Mouse (Mus musculus): Measurements from ENCODE around the gene Asic4.
A peak's percentile ranks its signal among the peaks of the same experiment; 100 is the strongest.

The Asic4 gene

DNA sequence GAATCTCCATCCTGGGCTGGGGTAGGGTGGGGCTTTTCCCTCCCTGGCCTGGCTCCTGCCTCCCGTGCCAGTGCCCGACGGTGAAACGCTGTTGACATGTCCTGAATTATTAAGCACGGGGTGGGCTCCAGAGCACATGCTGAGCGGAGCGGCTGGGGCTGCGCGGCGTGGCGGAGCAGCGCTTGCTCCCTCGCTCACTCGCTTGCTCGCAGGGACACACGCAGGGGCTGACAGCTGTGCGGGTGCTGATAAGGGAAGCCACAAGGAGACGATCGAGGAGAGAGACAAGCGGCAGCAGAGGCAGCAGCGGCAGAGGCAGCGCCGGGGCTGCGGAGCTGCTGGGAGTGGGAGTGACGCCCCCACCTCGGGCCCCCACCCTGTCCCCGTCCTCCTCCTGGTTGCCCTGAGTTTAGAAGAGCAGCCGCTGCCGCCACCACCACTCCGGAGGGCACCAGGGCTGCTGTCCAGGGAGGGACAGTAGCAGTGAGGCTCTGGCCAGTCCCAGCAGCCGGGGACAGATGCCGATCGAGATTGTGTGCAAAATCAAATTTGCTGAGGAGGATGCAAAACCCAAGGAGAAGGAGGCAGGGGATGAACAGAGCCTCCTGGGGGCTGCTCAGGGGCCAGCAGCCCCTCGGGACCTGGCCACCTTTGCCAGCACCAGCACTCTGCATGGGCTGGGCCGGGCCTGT is at the start of gene Asic4:
Gene Asic4, plus strand, starts transcription at position 123 of the 692 bp plus-strand sequence.
- no peak for DNase-seq (ENCODE audit: low read depth)

GRCm38 (mm10) chr1:75400493-75401115 is 49.6 kb upstream of the Asic4 start:
- DNase-seq (ENCODE audit: low read depth) = no peak

DNA sequence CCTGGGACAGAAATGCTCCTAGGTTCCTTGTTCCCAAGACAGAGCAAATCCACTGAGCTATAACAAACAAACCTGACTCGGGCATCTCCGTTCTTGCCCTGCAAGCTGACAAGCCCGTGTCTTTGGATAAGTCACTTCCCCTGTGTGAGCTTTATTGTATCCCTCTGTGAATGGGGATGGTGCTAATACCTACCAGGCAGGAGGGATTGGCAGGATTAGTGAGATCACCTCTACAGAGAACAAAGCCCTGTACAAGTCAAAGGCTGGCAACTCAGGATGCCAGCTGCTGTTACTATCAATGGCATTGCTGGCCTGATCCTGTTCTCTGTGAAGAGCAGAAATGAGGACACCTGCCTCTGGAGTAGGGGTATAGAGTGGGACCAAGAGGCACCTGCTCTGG is 44.7 kb upstream of the Asic4 start:
- DNase-seq (ENCODE audit: low read depth) = no peak

DNA sequence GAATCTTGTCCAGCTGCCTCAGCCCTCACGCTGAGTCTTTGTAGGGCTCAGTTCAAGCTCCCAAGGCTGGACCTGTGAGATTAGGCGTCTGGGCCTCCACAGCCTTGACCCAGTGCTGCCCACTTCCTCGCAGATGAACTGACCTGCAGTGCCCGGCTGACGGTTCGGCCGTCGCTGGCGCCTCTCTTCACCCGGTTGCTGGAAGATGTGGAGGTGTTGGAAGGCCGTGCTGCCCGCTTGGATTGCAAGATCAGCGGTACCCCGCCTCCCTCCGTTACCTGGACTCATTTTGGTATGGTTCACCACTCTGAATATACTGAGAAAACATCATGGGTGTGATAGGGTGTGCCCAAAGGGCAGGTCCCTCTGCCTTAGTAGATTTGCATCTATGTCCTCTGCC is 44.1 kb upstream of the Asic4 start:
- DNase-seq (ENCODE audit: low read depth) = no peak

- no peak for DNase-seq (ENCODE audit: low read depth)
Observed at GRCm38 (mm10) chr1:75407056-75407455, 43.2 kb upstream of the Asic4 start.

GRCm38 (mm10) chr1:75408210-75408609 is 42.0 kb upstream of the Asic4 start:
- no peak for DNase-seq (ENCODE audit: low read depth)

DNA sequence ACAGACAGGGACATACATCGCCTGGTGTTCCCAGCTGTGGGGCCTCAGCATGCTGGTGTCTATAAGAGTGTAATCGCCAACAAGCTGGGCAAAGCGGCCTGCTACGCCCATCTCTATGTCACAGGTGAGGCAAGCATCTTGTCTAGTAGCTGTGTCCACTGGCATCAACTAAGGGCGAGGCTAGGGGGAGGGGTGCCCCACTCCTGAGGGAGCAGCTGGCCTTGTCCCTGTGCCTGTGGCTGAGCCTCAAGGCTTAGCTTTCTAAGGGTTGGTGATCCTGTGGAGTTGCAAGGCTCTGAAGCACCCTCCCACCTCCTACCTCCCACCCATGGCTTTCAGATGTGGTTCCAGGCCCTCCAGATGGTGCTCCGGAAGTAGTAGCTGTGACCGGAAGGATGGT is 40.3 kb upstream of the Asic4 start:
- DNase-seq (ENCODE audit: low read depth) = no peak

- DNase-seq (ENCODE audit: low read depth) = no peak
Observed at GRCm38 (mm10) chr1:75412196-75412595, 38.0 kb upstream of the Asic4 start.

- peak; percentile 36 for DNase-seq (ENCODE audit: low read depth)
Observed at GRCm38 (mm10) chr1:75413749-75414148, 36.5 kb upstream of the Asic4 start.

DNA sequence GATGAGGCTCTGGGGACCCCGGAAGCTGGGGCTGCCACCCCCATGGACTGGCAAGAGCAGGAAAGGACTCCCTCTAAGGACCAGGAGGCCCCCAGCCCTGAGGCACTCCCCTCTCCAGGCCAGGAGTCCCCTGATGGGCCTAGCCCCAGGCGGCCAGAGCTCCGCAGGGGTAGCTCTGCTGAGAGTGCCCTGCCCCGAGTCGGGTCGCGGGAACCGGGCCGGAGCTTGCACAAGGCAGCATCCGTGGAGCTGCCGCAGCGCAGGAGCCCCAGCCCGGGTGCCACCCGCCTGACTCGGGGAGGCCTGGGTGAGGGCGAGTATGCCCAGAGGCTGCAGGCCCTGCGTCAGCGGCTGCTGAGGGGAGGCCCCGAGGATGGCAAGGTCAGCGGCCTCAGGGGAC is 28.4 kb upstream of the Asic4 start:
- no peak for DNase-seq (ENCODE audit: low read depth)

- no peak for DNase-seq (ENCODE audit: low read depth)
Observed at GRCm38 (mm10) chr1:75422216-75422822, 27.9 kb upstream of the Asic4 start.

DNA sequence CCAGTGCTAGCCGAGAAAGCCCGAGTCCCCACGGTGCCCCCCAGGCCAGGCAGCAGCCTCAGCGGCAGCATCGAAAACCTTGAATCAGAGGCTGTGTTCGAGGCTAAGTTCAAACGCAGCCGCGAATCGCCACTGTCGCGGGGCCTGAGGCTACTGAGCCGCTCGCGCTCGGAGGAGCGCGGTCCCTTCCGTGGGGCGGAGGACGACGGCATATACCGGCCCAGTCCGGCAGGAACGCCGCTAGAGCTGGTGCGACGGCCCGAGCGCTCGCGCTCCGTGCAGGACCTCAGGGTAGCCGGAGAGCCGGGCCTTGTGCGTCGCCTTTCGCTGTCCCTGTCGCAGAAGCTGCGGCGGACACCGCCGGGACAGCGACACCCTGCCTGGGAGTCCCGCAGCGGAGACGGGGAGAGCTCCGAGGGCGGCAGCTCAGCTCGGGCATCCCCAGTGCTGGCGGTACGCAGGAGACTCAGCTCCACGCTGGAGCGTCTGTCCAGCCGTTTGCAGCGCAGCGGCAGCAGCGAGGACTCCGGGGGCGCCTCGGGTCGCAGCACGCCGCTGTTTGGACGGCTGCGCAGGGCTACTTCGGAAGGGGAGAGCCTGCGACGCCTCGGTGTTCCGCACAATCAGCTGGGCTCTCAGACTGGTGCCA is 27.3 kb upstream of the Asic4 start:
- no peak for DNase-seq (ENCODE audit: low read depth)

GRCm38 (mm10) chr1:75423780-75424390 is 26.4 kb upstream of the Asic4 start:
- DNase-seq (ENCODE audit: low read depth) = no peak

GRCm38 (mm10) chr1:75425796-75426471 is 24.3 kb upstream of the Asic4 start:
- peak; percentile 50 for DNase-seq (ENCODE audit: low read depth)

DNA sequence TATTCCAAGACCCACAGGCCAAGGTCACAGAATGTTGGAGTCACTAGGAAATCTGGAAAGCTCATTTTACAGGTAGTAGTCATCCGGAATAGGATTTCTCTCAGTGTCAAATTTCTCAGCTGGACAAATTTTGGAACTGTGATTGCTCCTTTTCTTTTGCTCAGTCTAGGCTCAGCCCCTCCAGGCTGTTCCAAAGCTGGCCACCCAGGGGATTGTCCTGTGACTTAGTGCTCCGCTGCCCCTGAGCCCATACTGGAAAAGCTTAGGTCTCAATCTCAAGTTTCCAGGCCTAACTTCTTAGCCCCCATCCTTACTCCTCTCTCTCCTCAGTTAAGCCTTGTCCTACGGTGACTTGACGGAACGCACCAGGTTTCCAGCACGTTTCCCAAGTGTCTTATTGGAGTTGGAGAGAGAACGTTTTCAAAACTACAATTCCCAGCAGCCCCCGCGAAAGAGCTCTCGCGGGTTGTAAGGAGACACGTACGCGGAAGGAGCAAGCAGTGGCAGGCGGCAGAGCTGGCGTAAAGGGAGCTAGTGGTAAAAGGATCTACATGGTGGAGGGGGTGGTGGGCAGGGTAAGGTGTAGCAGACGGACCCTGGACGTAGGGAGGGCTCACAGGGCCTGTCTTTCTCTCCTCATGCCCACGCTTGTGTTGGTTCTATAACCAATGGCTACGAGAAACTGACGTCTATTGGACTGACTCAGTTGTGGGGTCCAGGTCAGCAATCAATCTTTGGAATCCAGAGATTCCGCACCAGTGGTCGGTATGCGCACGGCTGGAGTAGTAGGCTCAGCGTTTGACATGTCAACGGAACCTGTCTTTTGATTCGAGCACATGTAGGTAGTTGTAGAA is 14.5 kb upstream of the Asic4 start, which contains the start of gene Gmppa:
Gene Gmppa, plus strand, starts transcription at position 456 of the 854 bp plus-strand sequence.
- peak; percentile 85 for DNase-seq (ENCODE audit: low read depth)

DNA sequence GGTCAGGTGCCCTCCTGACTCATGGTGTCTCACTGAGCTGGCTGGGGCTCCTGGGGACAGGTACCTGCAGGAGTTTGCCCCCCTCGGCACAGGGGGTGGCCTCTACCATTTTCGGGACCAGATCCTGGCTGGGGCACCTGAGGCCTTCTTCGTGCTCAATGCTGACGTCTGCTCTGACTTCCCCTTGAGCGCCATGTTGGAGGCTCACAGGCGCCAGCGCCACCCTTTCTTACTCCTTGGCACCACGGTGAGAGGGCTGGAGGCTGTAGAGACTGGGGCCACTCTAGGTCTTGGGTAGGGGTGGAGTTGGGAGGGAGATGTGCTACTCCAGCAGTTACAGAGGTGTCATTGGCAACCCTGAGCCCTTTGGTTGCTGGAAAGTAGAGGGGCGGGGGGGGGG is 11.5 kb upstream of the Asic4 start:
- no peak for DNase-seq (ENCODE audit: low read depth)

DNA sequence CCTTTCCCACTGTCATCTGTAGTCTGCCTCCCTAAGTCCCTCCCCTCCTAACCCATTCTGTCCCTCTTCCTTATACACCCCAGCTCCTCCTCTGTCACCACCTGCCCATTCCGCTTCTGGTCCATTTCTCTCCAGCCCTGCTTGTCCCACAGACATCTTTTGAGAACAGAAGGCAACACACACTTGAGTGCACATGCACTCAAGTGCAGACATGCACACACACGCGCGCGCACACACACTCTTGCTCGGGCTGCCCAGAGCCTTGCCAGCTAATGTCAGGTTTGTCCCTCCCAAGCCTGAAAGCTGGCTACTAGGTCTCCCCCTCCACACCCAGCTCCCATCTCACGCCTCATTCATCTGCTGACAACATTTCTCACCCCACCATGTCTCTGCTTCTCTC is 9.6 kb upstream of the Asic4 start:
- no peak for DNase-seq (ENCODE audit: low read depth)

GRCm38 (mm10) chr1:75441471-75441996 is 8.7 kb upstream of the Asic4 start:
- DNase-seq (ENCODE audit: low read depth) = no peak

DNA sequence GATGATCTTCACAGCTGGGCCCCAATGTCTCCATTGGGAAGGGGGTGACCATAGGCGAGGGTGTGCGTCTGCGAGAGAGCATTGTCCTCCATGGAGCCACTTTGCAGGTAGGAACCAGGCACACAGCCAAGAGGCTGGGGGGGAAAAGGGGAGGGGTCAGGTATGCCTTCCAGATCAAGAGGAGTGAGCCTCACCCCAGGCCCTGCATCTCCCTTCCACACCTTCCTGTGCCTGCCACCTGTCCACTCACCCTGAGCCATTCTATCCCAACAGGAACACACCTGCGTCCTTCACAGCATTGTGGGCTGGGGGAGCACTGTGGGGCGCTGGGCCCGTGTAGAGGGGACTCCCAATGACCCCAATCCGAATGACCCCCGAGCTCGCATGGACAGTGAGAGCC is 8.1 kb upstream of the Asic4 start:
- DNase-seq (ENCODE audit: low read depth) = no peak

GRCm38 (mm10) chr1:75442811-75443210 is 7.4 kb upstream of the Asic4 start:
- DNase-seq (ENCODE audit: low read depth) = no peak

All from induced T-regulatory cell, adult 2 months (primary cell).